Mouse (Mus musculus): ENCODE data around the gene P2rx2. TPM values are rescaled to one million over a fixed set of nuclear protein-coding genes. Genes with fewer than 3 reads are reported as not detected.
A peak's percentile ranks its signal among the peaks of the same experiment; 100 is the strongest.

The P2rx2 gene
- 1 to 10 TPM; 1.5 to 1.9 TPM for total RNA-seq (2021)

GRCm38 (mm10) chr5:110342648-110343284, at the start of gene P2rx2:
TSS of gene P2rx2 (minus strand) at chr5:110343212.
- peak in 1 of 2 experiments; percentile 49 for DNase-seq (ENCODE audit: extremely low spot score in 1 of 2, low spot score in 2 of 2)
- intact Hi-C loops (cut with DNase I): no loop called here

DNA sequence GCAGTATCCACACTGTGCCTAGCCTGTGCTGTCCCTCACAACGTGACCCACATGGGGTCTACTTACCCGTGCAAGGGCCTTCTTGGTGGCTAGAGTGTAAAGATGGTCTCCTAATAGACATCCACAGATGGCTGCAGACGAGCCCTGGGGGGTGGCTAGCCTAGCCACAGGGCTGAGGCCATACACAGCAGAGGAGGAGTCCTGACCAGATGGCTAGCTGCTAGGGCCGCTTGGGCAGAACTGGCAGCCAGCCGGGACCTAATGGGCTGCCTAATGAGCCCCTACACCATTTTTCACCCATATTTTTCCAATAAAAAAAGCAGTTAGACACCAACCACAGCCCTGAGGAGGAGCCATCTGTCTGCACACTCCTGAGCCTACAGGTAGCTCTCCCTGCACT, 49.7 kb upstream of the P2rx2 start:
- intact Hi-C loops (cut with DNase I): no loop called here
- DNase-seq (ENCODE audit: extremely low spot score in 1 of 2, low spot score in 2 of 2): no peak

GRCm38 (mm10) chr5:110390631-110391030, 47.6 kb upstream of the P2rx2 start:
- no peak for DNase-seq (ENCODE audit: extremely low spot score in 1 of 2, low spot score in 2 of 2)

GRCm38 (mm10) chr5:110387332-110387731, 44.3 kb upstream of the P2rx2 start:
- intact Hi-C loops (cut with DNase I): loop anchor here (5.0 kb wide), 1 partner anchor 40 kb away; no protein-coding TSS in a partner anchor

More at GRCm38 (mm10) chr5:110390631-110391030, 47.6 kb upstream of the P2rx2 start:
- intact Hi-C loops (cut with DNase I): no loop called here

GRCm38 (mm10) chr5:110386371-110387330, 43.6 kb upstream of the P2rx2 start:
- DNase-seq (ENCODE audit: extremely low spot score in 1 of 2, low spot score in 2 of 2): peak; percentile 41 to 87
- intact Hi-C loops (cut with DNase I): loop anchor here (5.0 kb wide), 1 partner anchor 41 kb away; no protein-coding TSS in a partner anchor

More at GRCm38 (mm10) chr5:110387332-110387731, 44.3 kb upstream of the P2rx2 start:
- no peak for DNase-seq (ENCODE audit: extremely low spot score in 1 of 2, low spot score in 2 of 2)

GRCm38 (mm10) chr5:110385263-110385662, 42.3 kb upstream of the P2rx2 start:
- intact Hi-C loops (cut with DNase I): loop anchor here (5.0 kb wide), 1 partner anchor 42 kb away; no protein-coding TSS in a partner anchor

GRCm38 (mm10) chr5:110384491-110384890, 41.5 kb upstream of the P2rx2 start:
- no peak for DNase-seq (ENCODE audit: extremely low spot score in 1 of 2, low spot score in 2 of 2)
- intact Hi-C loops (cut with DNase I): no loop called here

More at GRCm38 (mm10) chr5:110385263-110385662, 42.3 kb upstream of the P2rx2 start:
- DNase-seq (ENCODE audit: extremely low spot score in 1 of 2, low spot score in 2 of 2): no peak

GRCm38 (mm10) chr5:110379823-110380222, 36.8 kb upstream of the P2rx2 start:
- intact Hi-C loops (cut with DNase I): no loop called here
- no peak for DNase-seq (ENCODE audit: extremely low spot score in 1 of 2, low spot score in 2 of 2)

DNA sequence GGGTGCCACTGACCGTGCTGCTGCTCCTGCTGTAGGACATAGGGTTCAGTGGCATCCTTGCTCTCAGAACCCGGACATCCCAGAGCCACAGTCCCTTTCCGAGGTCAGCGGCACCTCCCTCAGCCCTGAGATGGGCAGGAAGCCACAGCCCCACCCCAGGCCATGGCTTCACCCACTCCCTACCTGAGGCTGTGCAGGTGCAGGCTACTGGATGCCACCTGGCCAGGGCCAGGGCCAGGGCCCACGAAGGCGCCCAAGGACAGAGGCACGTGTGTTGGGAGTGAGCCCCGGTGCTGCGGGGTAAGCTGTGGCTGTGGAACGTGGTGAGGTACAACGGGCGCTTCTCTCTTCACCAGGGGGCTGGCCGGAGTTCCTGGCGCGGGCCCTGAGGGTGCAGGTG, 36.1 kb upstream of the P2rx2 start:
- no peak for DNase-seq (ENCODE audit: extremely low spot score in 1 of 2, low spot score in 2 of 2)
- intact Hi-C loops (cut with DNase I): no loop called here

- no peak for DNase-seq (ENCODE audit: extremely low spot score in 1 of 2, low spot score in 2 of 2)
- intact Hi-C loops (cut with DNase I): no loop called here
Observed at GRCm38 (mm10) chr5:110378181-110378583, 35.2 kb upstream of the P2rx2 start.

- intact Hi-C loops (cut with DNase I): no loop called here
- DNase-seq (ENCODE audit: extremely low spot score in 1 of 2, low spot score in 2 of 2): peak in 1 of 2 experiments; percentile 81
Observed at GRCm38 (mm10) chr5:110376802-110377433, 33.9 kb upstream of the P2rx2 start.

- intact Hi-C loops (cut with DNase I): loop anchor here (5.0 kb wide), 1 partner anchor 68 kb away; no protein-coding TSS in a partner anchor
- DNase-seq (ENCODE audit: extremely low spot score in 1 of 2, low spot score in 2 of 2): no peak
Observed at GRCm38 (mm10) chr5:110363822-110364545, 21.0 kb upstream of the P2rx2 start.

DNA sequence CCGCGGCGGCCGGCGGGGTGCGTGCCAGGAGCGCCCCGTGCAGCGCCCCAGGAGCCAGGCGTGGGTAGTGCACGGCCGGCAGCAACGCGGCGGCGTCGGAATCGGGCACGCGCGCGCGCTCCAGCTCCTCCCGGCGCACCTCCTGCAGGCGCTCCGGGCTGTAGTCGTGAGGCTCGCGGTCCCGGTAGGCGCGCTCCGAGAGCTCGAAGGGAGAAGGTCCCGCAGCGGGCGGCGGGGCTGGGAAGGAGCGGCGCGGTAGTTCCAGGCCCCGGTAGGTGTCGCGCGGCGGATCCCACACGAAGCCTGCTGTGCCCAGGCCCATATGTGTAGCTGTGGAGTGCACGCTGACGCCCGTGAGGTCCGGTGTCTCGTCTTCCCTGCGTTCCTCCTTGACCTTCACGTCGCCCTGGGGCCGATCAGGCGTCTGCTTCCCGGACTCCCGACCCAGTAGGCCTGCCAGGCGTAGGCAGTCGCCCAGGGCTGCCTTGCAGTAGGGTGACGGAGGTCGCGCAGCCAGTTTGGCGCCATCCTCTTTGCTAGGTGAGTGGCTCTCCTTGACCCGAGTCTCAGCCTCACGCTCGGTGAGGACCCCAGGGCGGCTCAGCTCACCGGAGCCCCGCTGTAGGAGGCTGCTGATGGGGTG, 20.3 kb upstream of the P2rx2 start:
- DNase-seq (ENCODE audit: extremely low spot score in 1 of 2, low spot score in 2 of 2): peak; percentile 60 to 88
- intact Hi-C loops (cut with DNase I): loop anchor here (5.0 kb wide), 1 partner anchor 69 kb away; no protein-coding TSS in a partner anchor

DNA sequence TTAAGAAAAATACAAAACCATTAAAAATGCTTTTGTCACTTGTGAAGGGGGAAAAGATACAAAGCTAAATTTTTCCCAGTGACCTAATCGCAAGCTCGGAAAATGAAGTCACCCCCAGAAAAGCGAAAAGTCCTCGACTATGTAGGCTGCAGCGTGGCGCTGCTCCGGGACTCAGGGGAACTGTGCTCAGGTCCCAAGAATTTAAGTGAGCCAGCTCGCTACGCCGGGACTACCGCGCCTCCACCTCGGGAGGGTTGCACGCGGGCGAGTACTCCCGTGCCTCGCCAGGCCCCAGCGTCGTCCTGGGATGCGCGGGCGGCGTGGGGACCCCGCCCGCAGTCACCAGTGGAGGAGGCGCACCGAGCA, 19.8 kb upstream of the P2rx2 start:
- no peak for DNase-seq (ENCODE audit: extremely low spot score in 1 of 2, low spot score in 2 of 2)
- intact Hi-C loops (cut with DNase I): loop anchor here (5.0 kb wide), 1 partner anchor 70 kb away; no protein-coding TSS in a partner anchor

- no peak for DNase-seq (ENCODE audit: extremely low spot score in 1 of 2, low spot score in 2 of 2)
- intact Hi-C loops (cut with DNase I): loop anchor here (5.0 kb wide), 1 partner anchor 71 kb away; no protein-coding TSS in a partner anchor
Observed at GRCm38 (mm10) chr5:110361465-110361864, 18.5 kb upstream of the P2rx2 start.

DNA sequence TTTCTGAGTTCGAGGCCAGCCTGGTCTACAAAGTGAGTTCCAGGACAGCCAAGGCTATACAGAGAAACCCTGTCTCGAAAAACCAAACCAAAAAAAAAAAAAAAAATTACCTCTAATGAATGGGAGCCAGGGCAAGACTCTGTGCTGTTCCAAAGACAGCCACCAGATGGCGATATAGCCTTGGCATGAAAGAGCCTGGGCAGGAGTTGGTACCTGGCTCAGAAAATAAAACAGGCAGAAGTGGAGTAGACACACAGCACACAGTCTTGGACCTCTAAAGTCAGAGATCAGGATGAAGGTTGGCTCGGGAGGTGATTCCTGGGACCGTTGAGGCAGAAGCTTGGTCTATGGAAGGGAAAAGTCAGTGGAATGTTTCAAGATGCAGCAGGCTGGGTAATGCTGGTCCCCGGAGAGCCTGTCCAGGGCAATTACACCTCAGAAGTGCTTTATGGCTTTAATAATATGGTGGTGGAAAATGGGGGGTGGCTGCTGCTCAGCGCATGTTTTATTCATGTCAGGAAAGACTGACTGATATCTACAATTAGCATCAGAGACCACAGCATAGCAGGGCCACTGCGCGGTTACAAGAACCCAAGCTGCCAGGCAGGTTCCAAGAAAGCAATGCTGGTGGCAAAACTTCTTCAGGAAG, 14.6 kb upstream of the P2rx2 start:
- peak; percentile 73 to 81 for DNase-seq (ENCODE audit: extremely low spot score in 1 of 2, low spot score in 2 of 2)
- intact Hi-C loops (cut with DNase I): loop anchor here (5.0 kb wide), 1 partner anchor 280 kb away; no protein-coding TSS in a partner anchor

GRCm38 (mm10) chr5:110354716-110355115, 11.7 kb upstream of the P2rx2 start:
- intact Hi-C loops (cut with DNase I): loop anchor here (5.0 kb wide), 1 partner anchor 283 kb away; no protein-coding TSS in a partner anchor
- peak in 1 of 2 experiments; percentile 26 for DNase-seq (ENCODE audit: extremely low spot score in 1 of 2, low spot score in 2 of 2)
